Mouse (Mus musculus): ENCODE measurements at regions not wholly inside any gene's neighbourhood (a gene's known extent, or its start where the extent isn't known, plus 50 kb on each side); places are given as distances from the start of the nearest gene placed in this dataset.

GRCm38 (mm10) chr1:71483149-71483548 is 68.4 kb upstream of the Abca12 start:
- TF ChIP-seq POLR2A (IDR thresholded peaks at IDR 0.05; ENCODE audit: low read depth, low read length) (no peak), CTCF (conservative IDR thresholded peaks at IDR 0.05; ENCODE audit: insufficient read depth, insufficient read length, low read depth, low read length) (no peak)
